Mouse (Mus musculus): Measurements from ENCODE around the gene Fryl.
A peak's percentile ranks its signal among the peaks of the same experiment; 100 is the strongest.

The Fryl gene

GRCm38 (mm10) chr5:73160440-73160839, 96.0 kb downstream of the Fryl start:
- no peak for DNase-seq (ENCODE audit: low spot score in 2 of 2)

GRCm38 (mm10) chr5:73157502-73157901, 98.9 kb downstream of the Fryl start:
- no peak for DNase-seq (ENCODE audit: low spot score in 2 of 2)

- DNase-seq (ENCODE audit: low spot score in 2 of 2), result no peak
These were observed 99.4 kb downstream of the Fryl start for GRCm38 (mm10) chr5:73157009-73157408.

GRCm38 (mm10) chr5:73156226-73156926, 100.0 kb downstream of the Fryl start:
- no peak for DNase-seq (ENCODE audit: low spot score in 2 of 2)

GRCm38 (mm10) chr5:73153802-73154465, 102.5 kb downstream of the Fryl start:
- no peak for DNase-seq (ENCODE audit: low spot score in 2 of 2)

- DNase-seq (ENCODE audit: low spot score in 2 of 2), result no peak
These were observed 104.2 kb downstream of the Fryl start for GRCm38 (mm10) chr5:73152206-73152605.

GRCm38 (mm10) chr5:73150877-73151445, 105.5 kb downstream of the Fryl start:
- no peak for DNase-seq (ENCODE audit: low spot score in 2 of 2)

GRCm38 (mm10) chr5:73144987-73145386, 111.4 kb downstream of the Fryl start:
- no peak for DNase-seq (ENCODE audit: low spot score in 2 of 2)

GRCm38 (mm10) chr5:73141712-73142111, 114.7 kb downstream of the Fryl start:
- no peak for DNase-seq (ENCODE audit: low spot score in 2 of 2)

- no peak for DNase-seq (ENCODE audit: low spot score in 2 of 2)
These were observed 115.3 kb downstream of the Fryl start for GRCm38 (mm10) chr5:73141161-73141560.

GRCm38 (mm10) chr5:73137561-73137960, 118.9 kb downstream of the Fryl start:
- DNase-seq (ENCODE audit: low spot score in 2 of 2), result no peak

- no peak for DNase-seq (ENCODE audit: low spot score in 2 of 2)
These were observed 120.5 kb downstream of the Fryl start for GRCm38 (mm10) chr5:73135959-73136358.

- DNase-seq (ENCODE audit: low spot score in 2 of 2), result no peak
These were observed 121.3 kb downstream of the Fryl start for GRCm38 (mm10) chr5:73135131-73135530.

GRCm38 (mm10) chr5:73133833-73134185, 122.6 kb downstream of the Fryl start:
- peak in 1 of 2 experiments; percentile 6 for DNase-seq (ENCODE audit: low spot score in 2 of 2)

GRCm38 (mm10) chr5:73132998-73133832, 123.2 kb downstream of the Fryl start:
- DNase-seq (ENCODE audit: low spot score in 2 of 2), result no peak

- DNase-seq (ENCODE audit: low spot score in 2 of 2), result no peak
These were observed 125.4 kb downstream of the Fryl start for GRCm38 (mm10) chr5:73130984-73131383.

- no peak for DNase-seq (ENCODE audit: low spot score in 2 of 2)
These were observed 126.5 kb downstream of the Fryl start for GRCm38 (mm10) chr5:73129871-73130270.

- DNase-seq (ENCODE audit: low spot score in 2 of 2), result no peak
These were observed 136.3 kb downstream of the Fryl start for GRCm38 (mm10) chr5:73119969-73120725.

GRCm38 (mm10) chr5:73119524-73119923, 136.9 kb downstream of the Fryl start:
- DNase-seq (ENCODE audit: low spot score in 2 of 2), result no peak

GRCm38 (mm10) chr5:73118786-73119185, 137.6 kb downstream of the Fryl start:
- no peak for DNase-seq (ENCODE audit: low spot score in 2 of 2)

GRCm38 (mm10) chr5:73114878-73115277, 141.5 kb downstream of the Fryl start:
- no peak for DNase-seq (ENCODE audit: low spot score in 2 of 2)
